Mouse (Mus musculus) neural tube, embryonic 15.5 days (tissue): ENCODE results near the gene Lrrc23. TPM values are rescaled to one million over a fixed set of nuclear protein-coding genes. Genes with fewer than 3 reads are reported as not detected.

ENCODE experiments used
- polyA plus RNA-seq: library from polyadenylated mRNA; unstranded; fragments of >200 nt; fragmentation: Nextera tagmentation; extraction: Ambion mirVana; gene quantifications from 2 replicates; pipeline ENCODE4 v1.2.1, GENCODE M21; 2015

Gene Lrrc23
- polyA plus RNA-seq, 1 experiment from 2014 or later = 1.7 TPM

Other genes with a start within 250 kb of the Lrrc23 start
- 1.1 and 2.8 TPM in 2 replicates for gene C1s1, start 237.4 kb downstream of the Lrrc23 start, polyA plus RNA-seq
- not detected in 2 replicates for gene C1rb, start 209.4 kb downstream of the Lrrc23 start, polyA plus RNA-seq
- 0.20 TPM in 1 of 2 replicates, not detected in the other for gene C1s2, start 143.6 kb downstream of the Lrrc23 start, polyA plus RNA-seq
- gene Lpcat3, start 116.7 kb downstream of the Lrrc23 start, polyA plus RNA-seq = 47.2 and 56.6 TPM in 2 replicates
- 99.9 and 132 TPM in 2 replicates for gene Emg1, start 67.5 kb downstream of the Lrrc23 start, polyA plus RNA-seq
- gene Phb2, start 67.4 kb downstream of the Lrrc23 start, polyA plus RNA-seq = 267 and 291 TPM in 2 replicates
- gene Ptpn6, start 41.0 kb downstream of the Lrrc23 start, polyA plus RNA-seq = 4.8 and 24.7 TPM in 2 replicates
- 572 and 623 TPM in 2 replicates for gene Grcc10, start 38.4 kb downstream of the Lrrc23 start, polyA plus RNA-seq
- 0.17 TPM in 1 of 2 replicates, not detected in the other for gene Gm45234, start 23.7 kb downstream of the Lrrc23 start, polyA plus RNA-seq
- gene Atn1, start 23.2 kb downstream of the Lrrc23 start, polyA plus RNA-seq = 23.1 and 24.0 TPM in 2 replicates
- 197 and 226 TPM in 2 replicates for gene Eno2, start 10.1 kb downstream of the Lrrc23 start, polyA plus RNA-seq
- 7.9 and 9.2 TPM in 2 replicates for gene Spsb2, start 28.9 kb upstream of the Lrrc23 start, polyA plus RNA-seq
- gene Tpi1, start 34.6 kb upstream of the Lrrc23 start, polyA plus RNA-seq = 481 and 545 TPM in 2 replicates
- gene Usp5, start 49.8 kb upstream of the Lrrc23 start, polyA plus RNA-seq = 190 and 199 TPM in 2 replicates
- gene Cdca3, start 49.8 kb upstream of the Lrrc23 start, polyA plus RNA-seq = 23.7 and 52.8 TPM in 2 replicates
- gene Gnb3, start 60.5 kb upstream of the Lrrc23 start, polyA plus RNA-seq = 0.69 and 0.70 TPM in 2 replicates
- gene P3h3, start 78.0 kb upstream of the Lrrc23 start, polyA plus RNA-seq = 22.2 and 24.0 TPM in 2 replicates
- gene Gpr162, start 84.3 kb upstream of the Lrrc23 start, polyA plus RNA-seq = 28.9 and 33.8 TPM in 2 replicates
- gene Cd4, start 108.5 kb upstream of the Lrrc23 start, polyA plus RNA-seq = 0.17 and 0.61 TPM in 2 replicates
- gene Lag3, start 132.0 kb upstream of the Lrrc23 start, polyA plus RNA-seq = 3.2 and 3.5 TPM in 2 replicates
- 637 and 745 TPM in 2 replicates for gene Ptms, start 140.4 kb upstream of the Lrrc23 start, polyA plus RNA-seq
- gene Mlf2, start 151.7 kb upstream of the Lrrc23 start, polyA plus RNA-seq = 543 and 603 TPM in 2 replicates
- 95.4 and 112 TPM in 2 replicates for gene Cops7a, start 185.8 kb upstream of the Lrrc23 start, polyA plus RNA-seq
- 59.4 and 72.4 TPM in 2 replicates for gene Pianp, start 217.0 kb upstream of the Lrrc23 start, polyA plus RNA-seq
- gene Zfp384, start 229.4 kb upstream of the Lrrc23 start, polyA plus RNA-seq = 18.5 and 19.5 TPM in 2 replicates